Mouse (Mus musculus) megakaryocyte progenitor cell, adult 5-6 weeks (primary cell): ENCODE measurements around the gene Taar7e. TPM values are rescaled to one million over a fixed set of nuclear protein-coding genes. Genes with fewer than 3 reads are reported as not detected.

Experiments
- total RNA-seq, 2 experiments: library from RNA; stranded (forward) in 1 of 2; stranded (reverse) in 1 of 2; fragments of 157-497, 149-512 nt in 1 of 2; fragments of 200-1000 nt in 1 of 2; gene quantifications; 2 replicates each; pipeline versions ENCODE4 v1.2.3 to v1.2.4; 2015 to 2017

The Taar7e gene
- total RNA-seq, 2 experiments from 2014 or later, result not detected

Other genes with a start within 250 kb of the Taar7e start
- 0.51 and 3.6 TPM in 2 replicates for gene Slc18b1, start 240.6 kb upstream of the Taar7e start, total RNA-seq (2015)
- 0.04 and 0.30 TPM in 2 replicates for gene Slc18b1, start 240.6 kb upstream of the Taar7e start, total RNA-seq (2017)
- gene Vnn3, start 186.2 kb upstream of the Taar7e start, total RNA-seq (2015), result not detected in 2 replicates
- 0.21 TPM in 1 of 2 replicates, not detected in the other for gene Vnn3, start 186.2 kb upstream of the Taar7e start, total RNA-seq (2017)
- gene Vnn1, start 142.9 kb upstream of the Taar7e start, total RNA-seq (2015), result 0.17 TPM in 1 of 2 replicates, not detected in the other
- gene Vnn1, start 142.9 kb upstream of the Taar7e start, total RNA-seq (2017), result 0.04 TPM in 1 of 2 replicates, not detected in the other
- gene Taar1, start 117.3 kb upstream of the Taar7e start, total RNA-seq (2015), result not detected in 2 replicates
- not detected in 2 replicates for gene Taar1, start 117.3 kb upstream of the Taar7e start, total RNA-seq (2017)
- gene Taar2, start 99.0 kb upstream of the Taar7e start, total RNA-seq (2015), result not detected in 2 replicates
- not detected in 2 replicates for gene Taar2, start 99.0 kb upstream of the Taar7e start, total RNA-seq (2017)
- gene Taar3, start 88.1 kb upstream of the Taar7e start, total RNA-seq (2015), result not detected in 2 replicates
- not detected in 2 replicates for gene Taar3, start 88.1 kb upstream of the Taar7e start, total RNA-seq (2017)
- not detected in 2 replicates for gene Taar4, start 77.1 kb upstream of the Taar7e start, total RNA-seq (2015)
- gene Taar4, start 77.1 kb upstream of the Taar7e start, total RNA-seq (2017), result not detected in 2 replicates
- not detected in 2 replicates for gene Taar5, start 66.9 kb upstream of the Taar7e start, total RNA-seq (2015)
- gene Taar5, start 66.9 kb upstream of the Taar7e start, total RNA-seq (2017), result not detected in 2 replicates
- gene Taar6, start 52.0 kb upstream of the Taar7e start, total RNA-seq (2015), result not detected in 2 replicates
- gene Taar6, start 52.0 kb upstream of the Taar7e start, total RNA-seq (2017), result not detected in 2 replicates
- gene Taar7a, start 44.1 kb upstream of the Taar7e start, total RNA-seq (2015), result not detected in 2 replicates
- not detected in 2 replicates for gene Taar7a, start 44.1 kb upstream of the Taar7e start, total RNA-seq (2017)
- not detected in 2 replicates for gene Taar7b, start 37.7 kb upstream of the Taar7e start, total RNA-seq (2015)
- not detected in 2 replicates for gene Taar7b, start 37.7 kb upstream of the Taar7e start, total RNA-seq (2017)
- gene Taar7d, start 10.4 kb upstream of the Taar7e start, total RNA-seq (2015), result not detected in 2 replicates
- gene Taar7d, start 10.4 kb upstream of the Taar7e start, total RNA-seq (2017), result not detected in 2 replicates
- gene Taar7f, start 11.9 kb downstream of the Taar7e start, total RNA-seq (2015), result not detected in 2 replicates
- gene Taar7f, start 11.9 kb downstream of the Taar7e start, total RNA-seq (2017), result not detected in 2 replicates
- not detected in 2 replicates for gene Taar8a, start 38.9 kb downstream of the Taar7e start, total RNA-seq (2015)
- gene Taar8a, start 38.9 kb downstream of the Taar7e start, total RNA-seq (2017), result not detected in 2 replicates
- gene Taar8b, start 54.7 kb downstream of the Taar7e start, total RNA-seq (2015), result not detected in 2 replicates
- not detected in 2 replicates for gene Taar8b, start 54.7 kb downstream of the Taar7e start, total RNA-seq (2017)
- not detected in 2 replicates for gene Taar8c, start 64.3 kb downstream of the Taar7e start, total RNA-seq (2015)
- not detected in 2 replicates for gene Taar8c, start 64.3 kb downstream of the Taar7e start, total RNA-seq (2017)
- not detected in 2 replicates for gene Taar9, start 71.9 kb downstream of the Taar7e start, total RNA-seq (2015)
- gene Taar9, start 71.9 kb downstream of the Taar7e start, total RNA-seq (2017), result not detected in 2 replicates
- 53.4 and 64.1 TPM in 2 replicates for gene Stx7, start 111.7 kb downstream of the Taar7e start, total RNA-seq (2015)
- 47.2 and 55.5 TPM in 2 replicates for gene Stx7, start 111.7 kb downstream of the Taar7e start, total RNA-seq (2017)
- not detected in 2 replicates for gene Moxd1, start 185.9 kb downstream of the Taar7e start, total RNA-seq (2015)
- gene Moxd1, start 185.9 kb downstream of the Taar7e start, total RNA-seq (2017), result not detected in 2 replicates